17 mouse cellular contexts compared by ENCODE assay signal in the genomic region with DNA sequence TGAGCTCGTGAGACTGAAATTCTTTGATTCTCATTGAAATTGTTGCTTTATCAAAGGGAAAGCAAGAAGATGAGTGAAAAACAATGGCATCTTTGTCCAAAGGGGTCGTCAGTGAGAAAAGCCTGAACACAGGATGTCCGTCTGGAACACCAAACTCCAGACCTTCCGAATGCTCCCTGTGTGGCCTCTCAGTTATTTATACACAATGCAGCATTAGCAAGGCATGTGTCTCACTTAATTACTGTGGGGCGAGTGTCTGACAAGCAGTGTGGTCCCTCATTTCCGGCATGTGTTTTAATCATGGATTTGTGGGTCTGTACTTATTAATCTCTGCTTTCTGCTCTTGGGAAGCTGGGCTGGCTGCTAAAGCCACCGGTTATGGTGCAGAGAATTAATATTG.
DNase-seq lines count a peak whose midpoint lies in the region; ATAC-seq lines count a peak whose summit lies in the region.
"Had no signal": no experiment of that assay in that cellular context is flagged by ENCODE, and none has a peak within 500 bp of the region (broad histone marks: within the 10 kb centered on the region; RNA-seq: fewer than 3 reads in every experiment).

No protein-coding gene starts in this region.

- no peak overlapping the region for H3K4me3 ChIP-seq in hindbrain, embryonic 13.5 days
- H3K4me3 ChIP-seq in hindbrain, embryonic 11.5 days (ENCODE audit: low read depth, low read length): no peak overlapping the region
- H3K4me3 ChIP-seq in neural tube, embryonic 13.5 days: no peak overlapping the region
- no peak overlapping the region for H3K4me3 ChIP-seq in neural tube, embryonic 15.5 days (replicated peaks)
- H3K4me3 ChIP-seq in intestine, embryonic 16.5 days (ENCODE audit: low read length): no peak overlapping the region
- H3K4me3 ChIP-seq in liver, embryonic 11.5 days (ENCODE audit: low read depth, low read length): no peak overlapping the region
- H3K4me3 ChIP-seq: erythroblast, embryonic 14.5 days; liver, embryonic 15.5 days had no signal

- H3K9me3 ChIP-seq in hindbrain, embryonic 13.5 days: no peaks in the 10 kb centered on the region
- H3K9me3 ChIP-seq in hindbrain, embryonic 11.5 days (ENCODE audit: control insufficient read depth, low read length): no peaks in the 10 kb centered on the region
- no peaks in the 10 kb centered on the region for H3K9me3 ChIP-seq in neural tube, embryonic 13.5 days
- H3K9me3 ChIP-seq in neural tube, embryonic 15.5 days (replicated peaks): no peaks in the 10 kb centered on the region
- H3K9me3 ChIP-seq in intestine, embryonic 16.5 days (ENCODE audit: control insufficient read depth, low read length): no peaks in the 10 kb centered on the region
- no peaks in the 10 kb centered on the region for H3K9me3 ChIP-seq in liver, embryonic 11.5 days (ENCODE audit: control insufficient read depth, low read length)
- H3K9me3 ChIP-seq: liver, embryonic 15.5 days had no signal

- H3K9ac ChIP-seq in hindbrain, embryonic 13.5 days: no peak overlapping the region
- no peak overlapping the region for H3K9ac ChIP-seq in hindbrain, embryonic 11.5 days (ENCODE audit: low read depth, low read length)
- no peak overlapping the region for H3K9ac ChIP-seq in neural tube, embryonic 13.5 days
- H3K9ac ChIP-seq in neural tube, embryonic 15.5 days (replicated peaks): no peak overlapping the region
- no peak overlapping the region; the same call in 1 of the 2 replicates for H3K9ac ChIP-seq in intestine, embryonic 16.5 days (ENCODE audit: low read depth, low read length)
- no peak overlapping the region for H3K9ac ChIP-seq in liver, embryonic 11.5 days (ENCODE audit: low read depth, low read length)
- H3K9ac ChIP-seq: forebrain, postnatal 0 days; liver, embryonic 15.5 days had no signal

- ATAC-seq in hindbrain, embryonic 13.5 days (ENCODE audit: low FRiP score): no peak
- ATAC-seq in hindbrain, embryonic 11.5 days (ENCODE audit: low FRiP score): no peak
- ATAC-seq in neural tube, embryonic 13.5 days (ENCODE audit: low read depth): no peak
- no peak for ATAC-seq in neural tube, embryonic 15.5 days (ENCODE audit: low FRiP score)
- ATAC-seq in intestine, embryonic 16.5 days: no peak
- no peak for ATAC-seq in liver, embryonic 11.5 days (replicated peaks; ENCODE audit: low FRiP score)
- ATAC-seq: forebrain, postnatal 0 days had no signal

- no peak overlapping the region for H3K4me2 ChIP-seq in hindbrain, embryonic 13.5 days
- no peak overlapping the region for H3K4me2 ChIP-seq in hindbrain, embryonic 11.5 days (replicated peaks; ENCODE audit: low read depth, low read length)
- no peak overlapping the region for H3K4me2 ChIP-seq in neural tube, embryonic 13.5 days
- no peak overlapping the region for H3K4me2 ChIP-seq in neural tube, embryonic 15.5 days
- no peak overlapping the region for H3K4me2 ChIP-seq in intestine, embryonic 16.5 days (ENCODE audit: low read depth, low read length)
- no peak overlapping the region for H3K4me2 ChIP-seq in liver, embryonic 11.5 days
- H3K4me2 ChIP-seq: liver, embryonic 15.5 days had no signal

- H3K27me3 ChIP-seq in hindbrain, embryonic 13.5 days: no peaks in the 10 kb centered on the region
- H3K27me3 ChIP-seq in hindbrain, embryonic 11.5 days (ENCODE audit: control insufficient read depth, insufficient read depth, low read length): no peaks in the 10 kb centered on the region
- H3K27me3 ChIP-seq in neural tube, embryonic 13.5 days: no peaks in the 10 kb centered on the region
- H3K27me3 ChIP-seq in neural tube, embryonic 15.5 days (replicated peaks): no peaks in the 10 kb centered on the region
- H3K27me3 ChIP-seq in intestine, embryonic 16.5 days (replicated peaks; ENCODE audit: control insufficient read depth, insufficient read depth, low read length): no peaks in the 10 kb centered on the region
- no peaks in the 10 kb centered on the region for H3K27me3 ChIP-seq in liver, embryonic 11.5 days (replicated peaks; ENCODE audit: control insufficient read depth, insufficient read depth, low read length)
- H3K27me3 ChIP-seq: liver, embryonic 15.5 days had no signal

- H3K4me1 ChIP-seq in hindbrain, embryonic 13.5 days (replicated peaks): peaks cover 9% of the 10 kb centered on the region; the same call in 1 of the 2 replicates
- H3K4me1 ChIP-seq in hindbrain, embryonic 11.5 days (replicated peaks; ENCODE audit: control insufficient read depth, insufficient read depth, low read length): no peaks in the 10 kb centered on the region
- H3K4me1 ChIP-seq in neural tube, embryonic 13.5 days (replicated peaks): peaks cover 9% of the 10 kb centered on the region
- H3K4me1 ChIP-seq in neural tube, embryonic 15.5 days: 0 out of 2 replicates have a peak, but pooled peaks cover 3% of the 10 kb centered on the region
- peaks cover 14% of the 10 kb centered on the region for H3K4me1 ChIP-seq in intestine, embryonic 16.5 days (ENCODE audit: control insufficient read depth, insufficient read depth, low read length)
- H3K4me1 ChIP-seq in liver, embryonic 11.5 days (replicated peaks; ENCODE audit: control insufficient read depth, insufficient read depth, low read length): no peaks in the 10 kb centered on the region

- 44% methylated on average over 7 of the region's 7 CpGs for WGBS in hindbrain, embryonic 13.5 days
- WGBS in hindbrain, embryonic 11.5 days: 55% methylated on average over 7 of the region's 7 CpGs
- 41% methylated on average over 7 of the region's 7 CpGs for whole genome bisulfite sequencing in neural tube, embryonic 13.5 days
- WGBS in neural tube, embryonic 15.5 days: 37% methylated on average over 7 of the region's 7 CpGs
- WGBS in intestine, embryonic 16.5 days: 45% methylated on average over 7 of the region's 7 CpGs
- WGBS in liver, embryonic 11.5 days: 70% methylated on average over 7 of the region's 7 CpGs

- no peaks in the 10 kb centered on the region for H3K36me3 ChIP-seq in hindbrain, embryonic 13.5 days
- no peaks in the 10 kb centered on the region for H3K36me3 ChIP-seq in hindbrain, embryonic 11.5 days (ENCODE audit: control insufficient read depth, insufficient read depth, low read length)
- no peaks in the 10 kb centered on the region for H3K36me3 ChIP-seq in neural tube, embryonic 13.5 days
- H3K36me3 ChIP-seq in neural tube, embryonic 15.5 days: no peaks in the 10 kb centered on the region
- H3K36me3 ChIP-seq in intestine, embryonic 16.5 days (ENCODE audit: control insufficient read depth, insufficient read depth, low read length): no peaks in the 10 kb centered on the region
- H3K36me3 ChIP-seq in liver, embryonic 11.5 days (ENCODE audit: control insufficient read depth, insufficient read depth, low read length): no peaks in the 10 kb centered on the region
- H3K36me3 ChIP-seq: liver, embryonic 15.5 days had no signal

- DNase-seq in hindbrain, embryonic 11.5 days (ENCODE audit: low spot score): no peak
- DNase-seq in hindlimb bud, embryonic 11.5 days (ENCODE audit: extremely low spot score, low read depth, low spot score): peak; percentile 1
- no peak for DNase-seq in thymus, postnatal 0 days (ENCODE audit: low spot score)
- DNase-seq in liver, embryonic 11.5 days (ENCODE audit: low spot score): no peak
- DNase-seq: adrenal gland, adult 2 months; cerebellum, adult 18-20 months; forebrain, postnatal 0 days; gastrocnemius, postnatal 10 days; kidney, adult 11 months; kidney, postnatal 36 days; right cerebral cortex, postnatal 25 days had no signal

- peak overlapping the region; percentile 35; the same call in 1 of the 2 replicates for H3K27ac ChIP-seq in hindbrain, embryonic 13.5 days
- H3K27ac ChIP-seq in hindbrain, embryonic 11.5 days (ENCODE audit: low read depth, low read length): no peak overlapping the region
- H3K27ac ChIP-seq in neural tube, embryonic 13.5 days (replicated peaks): 0 out of 2 replicates have a peak overlapping the region, but pooled peaks have one; percentile 42
- H3K27ac ChIP-seq in neural tube, embryonic 15.5 days (replicated peaks): no peak overlapping the region
- H3K27ac ChIP-seq in intestine, embryonic 16.5 days (ENCODE audit: low read length): no peak overlapping the region; the same call in 1 of the 2 replicates
- no peak overlapping the region for H3K27ac ChIP-seq in liver, embryonic 11.5 days (ENCODE audit: low read depth, low read length)
- H3K27ac ChIP-seq: liver, embryonic 15.5 days had no signal

Comparison
In these comparisons a context has a peak if more than half of its experiments do, and no peak if none do; other contexts are left out.
1. H3K27ac ChIP-seq: peak in hindbrain, embryonic 13.5 days (single experiment) and neural tube, embryonic 13.5 days (single experiment); none in hindbrain, embryonic 11.5 days (single experiment), neural tube, embryonic 15.5 days (single experiment), intestine, embryonic 16.5 days (single experiment) and liver, embryonic 11.5 days (single experiment).